Mouse (Mus musculus): ENCODE results near the gene Myoz1.

- TF ChIP-seq POLR2A (IDR thresholded peaks at IDR 0.05; ENCODE audit: borderline replicate concordance, extremely low read depth, insufficient read depth, insufficient read length, poor library complexity, severe bottlenecking) (peak; percentile 52; the same call in 1 of the 2 replicates), CTCF (IDR thresholded peaks at IDR 0.05; ENCODE audit: borderline replicate concordance, extremely low read depth, insufficient read depth, insufficient read length) (no peak)
These were observed 15.5 kb downstream of the Myoz1 start, which contains the start of gene Usp54 for GRCm38 (mm10) chr14:20640644-20641437.
